Comparison of ENCODE assay signal across 9 mouse cellular contexts in genomic region chr2:110950823-110951222, GRCm38 (mm10). TPM values are rescaled to one million over a fixed set of nuclear protein-coding genes. Genes with fewer than 3 reads are reported as not detected.
DNase-seq lines count a peak whose midpoint lies in the region; ATAC-seq and TF ChIP-seq lines count a peak whose summit lies in the region.
"Not testable (repeated sequence)": the region's sequence is repeated elsewhere in the genome, so short reads cannot be mapped to it uniquely, and the experiment has no call there.
"Had no signal": no experiment of that assay in that cellular context is flagged by ENCODE, and none has a peak within 500 bp of the region (broad histone marks: within the 10 kb centered on the region; RNA-seq: fewer than 3 reads in every experiment).

Gene Ano3 (minus strand): TSS chr2:110950923.

- H3K27me3 ChIP-seq in embryonic facial prominence, embryonic 10.5 days (replicated peaks; ENCODE audit: low read depth, poor library complexity, severe bottlenecking); forebrain, embryonic 15.5 days; heart, postnatal 0 days (ENCODE audit: control insufficient read depth, insufficient read depth, low read length); intestine, postnatal 0 days (replicated peaks; ENCODE audit: control insufficient read depth, insufficient read depth, low read length); limb, embryonic 15.5 days; midbrain, embryonic 13.5 days; stomach, embryonic 15.5 days (replicated peaks): not testable (repeated sequence)

- ATAC-seq in forebrain, embryonic 15.5 days (replicated peaks); heart, postnatal 0 days (ENCODE audit: insufficient read depth, low read depth); intestine, postnatal 0 days; limb, embryonic 15.5 days (ENCODE audit: insufficient number of reproducible peaks, low FRiP score, low TSS enrichment, low read depth); midbrain, embryonic 13.5 days; stomach, embryonic 15.5 days (ENCODE audit: insufficient read depth, low FRiP score, low read depth): not testable (repeated sequence)

- not testable (repeated sequence) for TF ChIP-seq EP300 in heart, postnatal 0 days (IDR thresholded peaks at IDR 0.05; ENCODE audit: low read depth)

- not testable (repeated sequence) for H3K9me3 ChIP-seq in embryonic facial prominence, embryonic 10.5 days; forebrain, embryonic 15.5 days; heart, postnatal 0 days (replicated peaks; ENCODE audit: control insufficient read depth, low read length); intestine, postnatal 0 days (ENCODE audit: control insufficient read depth); limb, embryonic 15.5 days; midbrain, embryonic 13.5 days; stomach, embryonic 15.5 days

- not testable (repeated sequence) for DNase-seq in embryonic facial prominence, embryonic 10.5 days (ENCODE audit: low spot score); heart, postnatal 0 days (ENCODE audit: low spot score); left cerebral cortex, adult 18-20 months (ENCODE audit: low spot score in 2 of 2)

- not testable (repeated sequence) for H3K4me1 ChIP-seq in embryonic facial prominence, embryonic 10.5 days; heart, postnatal 0 days (ENCODE audit: control insufficient read depth, insufficient read depth); intestine, postnatal 0 days (replicated peaks; ENCODE audit: control insufficient read depth, insufficient read depth, low read length); limb, embryonic 15.5 days; midbrain, embryonic 13.5 days (replicated peaks); stomach, embryonic 15.5 days
- H3K4me1 ChIP-seq in forebrain, embryonic 15.5 days = peaks cover 10% of the 10 kb centered on the region

- H3K36me3 ChIP-seq in embryonic facial prominence, embryonic 10.5 days (replicated peaks); forebrain, embryonic 15.5 days; heart, postnatal 0 days (replicated peaks; ENCODE audit: control insufficient read depth, insufficient read depth, low read length); intestine, postnatal 0 days (ENCODE audit: control insufficient read depth, insufficient read depth); limb, embryonic 15.5 days; midbrain, embryonic 13.5 days; stomach, embryonic 15.5 days: not testable (repeated sequence)

- H3K4me3 ChIP-seq in embryonic facial prominence, embryonic 10.5 days = peak within 1 kb of the TSS; percentile 56
- H3K4me3 ChIP-seq in forebrain, embryonic 15.5 days = peak within 1 kb of the TSS; percentile 33
- H3K4me3 ChIP-seq in heart, postnatal 0 days (ENCODE audit: low read depth, low read length) = peak within 1 kb of the TSS; percentile 20
- H3K4me3 ChIP-seq in intestine, postnatal 0 days (ENCODE audit: low read depth, low read length) = peak within 1 kb of the TSS; percentile 16
- peak within 1 kb of the TSS; percentile 22 for H3K4me3 ChIP-seq in limb, embryonic 15.5 days
- peak within 1 kb of the TSS; percentile 46 for H3K4me3 ChIP-seq in midbrain, embryonic 13.5 days (replicated peaks)
- H3K4me3 ChIP-seq in stomach, embryonic 15.5 days (replicated peaks) = peak within 1 kb of the TSS; percentile 23

- peak within 1 kb of the TSS; percentile 49 for H3K27ac ChIP-seq in embryonic facial prominence, embryonic 10.5 days (replicated peaks)
- H3K27ac ChIP-seq in forebrain, embryonic 15.5 days (replicated peaks); heart, postnatal 0 days (ENCODE audit: low read depth); intestine, postnatal 0 days (ENCODE audit: low read depth, low read length); limb, embryonic 15.5 days; midbrain, embryonic 13.5 days; stomach, embryonic 15.5 days: not testable (repeated sequence)

- peak within 1 kb of the TSS; percentile 22 for H3K9ac ChIP-seq in forebrain, embryonic 15.5 days (replicated peaks)
- not testable (repeated sequence) for H3K9ac ChIP-seq in heart, postnatal 0 days (replicated peaks; ENCODE audit: low read depth, low read length); intestine, postnatal 0 days (ENCODE audit: low read depth, low read length); limb, embryonic 15.5 days; stomach, embryonic 15.5 days
- H3K9ac ChIP-seq in midbrain, embryonic 13.5 days (replicated peaks) = peak within 1 kb of the TSS; percentile 57

- peak within 1 kb of the TSS; percentile 64 for H3K4me2 ChIP-seq in forebrain, embryonic 15.5 days (replicated peaks)
- peak within 1 kb of the TSS; percentile 47 for H3K4me2 ChIP-seq in heart, postnatal 0 days (ENCODE audit: low read depth, low read length)
- H3K4me2 ChIP-seq in intestine, postnatal 0 days (replicated peaks; ENCODE audit: low read depth) = peak within 1 kb of the TSS; percentile 47
- H3K4me2 ChIP-seq in limb, embryonic 15.5 days = peak within 1 kb of the TSS; percentile 44
- H3K4me2 ChIP-seq in midbrain, embryonic 13.5 days (replicated peaks) = peak within 1 kb of the TSS; percentile 73
- peak within 1 kb of the TSS; percentile 52 for H3K4me2 ChIP-seq in stomach, embryonic 15.5 days

- TF ChIP-seq CTCF in heart, postnatal 0 days (IDR thresholded peaks at IDR 0.05; ENCODE audit: low read depth); intestine, postnatal 0 days (IDR thresholded peaks at IDR 0.05; ENCODE audit: low read depth): not testable (repeated sequence)

RNA-seq across cellular contexts. Expression of gene Ano3, which starts in this region (rescaled TPM):
- polyA plus RNA-seq in embryonic facial prominence, embryonic 10.5 days (2016; fragmentation: Nextera tagmentation; extraction: Ambion mirVana) = 0.86 and 0.89 TPM in 2 replicates
- 0.87 and 0.93 TPM in 2 replicates for polyA plus RNA-seq in forebrain, embryonic 15.5 days (2015; fragmentation: Nextera tagmentation; extraction: Ambion mirVana)
- not detected in 2 replicates for total RNA-seq in heart, postnatal 0 days (2014; rRNA removed; ENCODE audit: low replicate concordance)
- 0.18 and 0.25 TPM in 2 replicates for polyA plus RNA-seq in heart, postnatal 0 days (2015; fragmentation: Nextera tagmentation; extraction: Ambion mirVana)
- 0.01 and 0.03 TPM in 2 replicates for polyA plus RNA-seq in intestine, postnatal 0 days (2015; fragmentation: Nextera tagmentation; extraction: Ambion mirVana)
- total RNA-seq in left cerebral cortex, adult 18-20 months (2021) = 10 to 100 TPM; 76.9 to 79.5 TPM
- polyA plus RNA-seq in limb, embryonic 15.5 days (2015; fragmentation: Nextera tagmentation; extraction: Ambion mirVana) = 0.08 and 0.12 TPM in 2 replicates
- polyA plus RNA-seq in midbrain, embryonic 13.5 days (2015; fragmentation: Nextera tagmentation; extraction: Ambion mirVana) = 0.89 and 1.2 TPM in 2 replicates
- 0.12 and 0.22 TPM in 2 replicates for polyA plus RNA-seq in stomach, embryonic 15.5 days (2015; fragmentation: Nextera tagmentation; extraction: Ambion mirVana)
- polyA plus RNA-seq: erythroblast, embryonic 14.5 days had no signal

Comparison
In these comparisons a context has a peak if more than half of its experiments do, and no peak if none do; other contexts are left out.
1. RNA of gene Ano3 (total RNA-seq): 76.9 to 79.5 TPM in left cerebral cortex, adult 18-20 months; not detected in heart, postnatal 0 days; every median in the first group is over 10 times any median in the second.
2. Peak in every context shown above with its lines, with median percentiles within 50 percentile points of each other: H3K4me3 ChIP-seq and H3K4me2 ChIP-seq.